Mouse (Mus musculus): ENCODE data around the gene Exoc3l. TPM values are rescaled to one million over a fixed set of nuclear protein-coding genes. Genes with fewer than 3 reads are reported as not detected.

Gene Exoc3l
- total RNA-seq, 2 experiments from 2014 or later = 0.48 to 0.94 TPM

DNA sequence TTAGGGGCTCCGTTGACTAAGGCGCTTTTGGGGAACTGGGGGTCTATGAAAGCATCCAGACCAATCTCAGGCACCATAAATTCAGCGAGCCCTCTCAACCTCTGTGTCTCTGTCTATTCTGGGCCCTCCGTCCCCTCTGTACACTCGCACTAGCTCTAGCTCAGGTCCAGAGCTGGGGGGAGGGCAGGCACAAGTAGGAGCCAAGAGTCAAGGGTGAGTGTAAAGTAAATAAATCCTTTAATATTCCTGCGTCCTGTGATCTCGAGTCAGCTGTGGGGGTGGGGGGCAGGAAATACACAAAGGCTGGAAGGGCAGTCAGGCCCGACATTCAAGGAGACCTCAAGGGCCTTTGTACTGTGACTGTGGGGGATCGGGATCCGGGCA is 26.8 kb downstream of the Exoc3l start:
- no peak for DNase-seq (ENCODE audit: low spot score in 2 of 2)

DNA sequence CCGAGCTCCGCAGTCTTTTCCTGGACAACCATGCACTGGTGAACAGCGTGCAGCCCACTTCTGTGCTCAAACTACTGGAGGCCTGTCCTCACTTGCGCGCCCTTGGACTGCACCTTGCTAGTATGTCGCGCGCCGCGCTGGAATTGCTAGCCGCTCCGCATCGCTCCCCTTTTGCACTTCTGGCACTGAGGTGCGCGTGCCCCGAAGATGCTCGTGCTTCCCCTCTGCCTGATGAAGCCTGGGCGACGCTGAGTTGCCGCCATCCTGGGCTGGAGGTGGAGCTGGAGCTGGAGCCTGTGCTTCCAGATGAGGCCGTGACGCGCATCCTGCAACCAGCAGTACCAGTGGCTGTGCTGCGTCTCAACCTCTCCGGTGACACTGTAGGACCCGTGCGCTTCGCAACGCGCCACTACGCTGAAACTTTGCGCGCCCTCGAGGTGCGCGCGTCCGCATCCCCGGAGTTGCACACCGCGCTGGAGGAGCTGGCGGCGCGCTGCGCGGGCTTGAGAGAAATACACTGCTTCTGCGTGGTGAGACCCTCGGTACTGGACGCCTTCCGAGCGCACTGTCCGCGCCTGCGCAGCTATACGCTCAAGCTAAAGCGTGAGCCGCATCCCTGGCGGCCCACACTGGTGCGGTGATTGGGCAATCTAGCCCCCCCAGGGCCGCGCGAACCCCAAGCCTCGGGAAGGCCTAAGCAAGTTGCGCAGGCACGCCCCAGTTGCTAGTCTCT is 27.4 kb downstream of the Exoc3l start:
- DNase-seq (ENCODE audit: low spot score in 2 of 2) = peak; percentile 81 to 87

DNA sequence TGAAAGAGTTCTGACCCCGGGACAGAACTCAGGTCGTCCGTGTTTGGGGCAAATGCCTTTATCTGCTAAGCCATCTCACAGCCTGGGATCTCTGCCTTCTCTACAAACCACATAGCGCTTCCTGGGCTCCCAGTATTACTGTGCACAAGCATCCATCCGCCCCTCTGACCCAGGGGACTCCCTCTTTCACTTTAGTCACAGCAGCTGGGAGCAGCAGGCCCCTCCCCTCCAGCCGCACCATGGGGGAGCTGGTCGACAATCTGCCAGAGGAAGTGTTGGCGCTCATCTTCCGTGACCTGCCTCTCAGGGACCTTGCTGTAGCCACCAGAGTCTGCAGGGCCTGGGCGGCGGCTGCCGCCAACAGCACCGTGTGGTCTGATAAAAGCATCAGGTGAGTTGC is 29.1 kb downstream of the Exoc3l start:
- DNase-seq (ENCODE audit: low spot score in 2 of 2) = no peak

DNA sequence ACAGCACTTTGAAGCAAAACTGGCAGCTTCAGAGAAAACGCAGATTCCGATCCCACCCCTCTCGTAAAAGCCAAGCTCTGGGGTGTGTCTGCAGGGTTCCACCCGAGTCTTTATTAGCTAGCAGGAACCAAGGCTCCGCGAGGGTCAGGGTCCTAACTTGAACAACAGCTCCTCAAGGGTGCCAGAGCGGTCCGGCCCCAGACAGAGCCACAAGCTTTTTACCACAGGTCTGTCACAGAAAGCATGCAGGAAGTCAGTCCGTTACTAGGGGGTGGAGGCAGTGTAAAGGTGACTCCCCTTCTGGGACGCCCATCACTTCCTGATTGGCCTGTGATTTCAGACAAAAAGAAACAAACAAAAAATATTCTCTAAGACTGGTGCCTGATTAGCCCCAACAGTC is 30.8 kb downstream of the Exoc3l start:
- DNase-seq (ENCODE audit: low spot score in 2 of 2) = no peak

DNA sequence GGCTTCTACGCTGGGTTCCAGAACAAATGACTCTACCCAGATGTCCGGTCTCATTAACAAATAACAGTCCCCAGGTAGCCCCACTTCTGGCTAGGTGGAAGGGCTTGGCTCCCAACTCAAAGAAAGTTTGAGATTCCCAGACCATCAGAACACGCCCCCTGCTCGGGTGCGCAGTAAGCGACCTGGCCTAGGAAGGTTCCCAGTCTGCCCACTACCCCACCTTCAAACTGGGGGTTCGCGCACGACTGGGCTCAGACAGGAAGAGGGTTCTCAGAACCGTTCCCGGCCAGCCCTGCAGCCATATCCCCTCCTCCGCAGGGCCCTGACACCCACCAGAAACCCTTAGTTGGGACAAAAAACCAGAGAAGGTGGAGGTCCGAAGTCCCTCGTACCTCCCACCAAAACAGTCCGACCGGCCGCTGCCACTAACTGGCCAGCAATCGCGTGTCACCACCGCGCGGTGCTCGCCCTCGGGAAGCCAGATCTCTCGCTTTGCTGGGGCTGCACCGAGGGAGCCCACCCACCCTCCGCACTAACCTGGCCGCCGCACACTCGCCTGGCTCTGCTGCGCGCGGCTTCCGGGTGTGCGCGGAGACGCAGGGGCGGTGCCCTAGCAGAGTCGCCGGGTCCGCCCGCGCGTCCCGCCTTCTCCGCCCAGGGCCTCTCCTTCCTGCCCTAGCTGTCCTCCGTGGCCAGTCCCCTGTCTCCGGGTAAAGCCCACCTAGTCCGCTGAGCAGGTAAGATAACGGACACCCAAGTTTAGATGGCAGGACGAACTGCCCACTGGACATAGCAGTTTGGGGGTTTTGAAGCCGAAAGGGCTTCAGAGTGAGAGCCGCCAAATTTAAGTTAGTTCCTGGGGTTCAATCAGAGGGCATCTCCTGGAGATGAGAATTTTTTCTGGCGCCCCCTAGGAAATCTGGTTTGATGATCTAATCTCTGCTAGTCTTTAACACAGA is 31.6 kb downstream of the Exoc3l start, which contains the start of the genes Tradd and Fbxl8:
Tradd (minus strand) TSS at position 586 of the 959 bp plus-strand sequence.
Fbxl8 (plus strand) TSS at position 625 of the 959 bp plus-strand sequence.
- DNase-seq (ENCODE audit: low spot score in 2 of 2) = no peak

DNA sequence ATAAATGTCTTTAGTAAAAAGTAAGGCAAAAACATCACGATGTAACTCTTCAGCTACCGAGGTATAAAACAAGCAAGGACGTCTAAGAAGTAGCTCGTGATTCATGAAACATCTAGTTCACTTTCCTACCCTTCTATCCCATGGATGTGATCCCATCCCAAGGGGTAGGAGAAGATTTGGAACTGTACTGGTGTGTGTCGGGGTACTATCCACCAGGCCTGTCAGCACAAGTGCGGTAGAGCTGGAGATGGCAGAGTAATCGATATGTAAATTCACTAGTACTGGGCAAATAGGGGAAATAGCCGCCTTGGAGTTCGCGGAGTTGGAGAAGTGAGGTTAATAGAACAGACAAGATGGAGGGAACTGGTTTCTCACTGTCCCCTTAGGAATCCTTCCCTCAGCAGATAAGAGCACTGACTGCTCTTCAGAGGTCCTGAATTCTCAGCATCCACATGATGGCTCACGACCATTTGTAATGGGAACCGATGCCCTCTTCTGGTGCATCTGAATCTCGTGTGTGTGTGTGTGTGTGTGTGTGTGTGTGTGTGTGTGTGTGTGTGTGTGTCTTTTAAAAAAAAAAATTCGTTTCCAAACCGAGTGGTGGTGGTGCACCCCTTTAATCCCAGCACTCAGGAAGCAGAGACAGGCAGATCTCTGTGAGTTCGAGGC is 32.5 kb downstream of the Exoc3l start:
- no peak for DNase-seq (ENCODE audit: low spot score in 2 of 2)

DNA sequence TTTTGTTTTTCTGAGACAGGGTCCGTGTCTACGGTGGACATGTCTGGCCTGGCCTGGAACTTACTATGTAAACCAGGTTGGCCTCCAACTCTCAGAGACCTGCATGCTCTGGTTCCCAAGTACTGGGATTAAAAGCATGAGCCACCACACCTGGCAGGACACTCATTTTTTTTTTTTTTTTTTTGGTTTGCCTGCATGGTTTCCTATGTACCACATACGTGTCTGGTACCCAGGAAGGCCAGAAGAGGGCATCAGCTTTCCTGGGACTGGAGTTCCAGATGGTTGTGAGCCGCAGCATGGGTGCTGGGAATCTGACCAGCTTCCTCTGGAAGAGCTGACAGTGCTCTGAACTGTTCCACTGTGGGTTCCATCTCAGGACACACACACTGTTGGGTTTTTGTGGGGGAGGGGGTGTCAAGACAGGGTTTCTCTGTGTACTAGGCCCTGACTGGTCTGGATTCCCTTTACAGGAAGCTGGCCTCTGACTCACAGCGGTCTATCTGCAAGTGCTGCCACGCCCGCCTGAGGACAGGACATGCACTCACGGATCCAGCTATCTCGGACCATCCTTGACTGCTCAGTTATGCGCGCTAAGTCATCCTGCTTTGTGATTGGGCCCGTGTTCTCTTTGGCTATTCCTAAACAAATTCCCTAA is 34.4 kb downstream of the Exoc3l start:
- DNase-seq (ENCODE audit: low spot score in 2 of 2) = no peak

DNA sequence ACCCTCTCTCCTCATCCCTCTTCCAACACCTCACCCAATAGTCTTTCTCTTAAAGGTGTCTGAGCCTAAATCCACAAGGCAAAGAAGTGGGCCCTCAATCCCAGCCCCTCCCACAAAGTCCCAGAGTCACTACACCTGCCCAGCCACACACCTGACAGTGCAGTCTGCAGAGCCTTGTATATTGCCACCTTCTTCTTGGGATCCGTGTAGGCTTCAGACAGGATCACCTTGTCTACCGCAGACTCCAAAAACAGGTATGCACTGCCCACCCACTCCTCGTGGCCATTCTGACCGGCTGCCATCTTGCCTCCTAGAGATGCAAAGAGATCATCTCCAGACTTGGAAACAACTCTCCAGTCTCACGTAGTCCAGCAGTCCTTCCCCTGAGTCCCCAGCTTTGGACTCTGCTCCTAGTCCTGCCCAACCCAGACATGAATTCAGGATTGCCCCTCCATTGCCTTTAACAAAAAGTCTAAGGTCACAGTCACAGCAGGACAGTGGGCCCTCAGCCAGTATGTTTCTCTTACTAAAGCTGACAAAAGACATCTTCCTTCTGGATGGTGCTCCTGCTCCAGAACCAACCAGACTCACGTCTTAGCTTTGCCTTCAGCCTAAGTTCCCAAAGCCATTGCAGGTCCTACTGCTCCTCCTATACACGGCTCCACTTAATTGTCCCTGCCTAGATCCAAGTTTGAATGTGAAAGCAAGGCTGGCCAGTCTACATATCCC is 35.4 kb downstream of the Exoc3l start:
- no peak for DNase-seq (ENCODE audit: low spot score in 2 of 2)

DNA sequence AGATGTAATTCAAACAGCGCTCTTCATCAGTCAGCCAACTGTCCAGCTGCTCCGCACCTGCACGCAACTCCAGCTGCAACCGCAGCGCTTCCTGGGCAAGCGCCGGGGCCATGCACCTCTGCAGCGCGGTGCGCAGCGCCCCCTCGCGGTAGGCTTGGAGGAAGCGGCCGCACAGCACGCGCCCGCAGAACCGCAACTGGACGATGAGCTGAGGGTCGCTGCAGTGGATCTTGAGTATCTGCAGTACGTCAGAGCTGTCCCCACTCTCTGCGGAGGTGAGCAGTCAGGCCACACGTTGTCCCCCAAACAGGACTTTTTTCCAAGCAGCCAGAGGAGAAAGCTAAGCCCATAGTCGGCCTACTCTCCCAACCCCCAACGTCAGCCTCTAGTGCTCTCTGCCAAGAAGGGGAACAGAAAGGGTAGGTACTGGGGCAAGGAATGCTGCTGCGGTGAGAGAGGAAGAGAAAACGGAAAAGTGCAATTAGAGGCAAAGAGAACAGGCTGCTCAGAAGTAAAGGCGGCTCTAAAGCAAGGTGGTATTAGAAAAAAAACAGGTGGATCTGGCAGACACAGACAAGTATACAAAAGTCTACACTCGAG is 36.1 kb downstream of the Exoc3l start:
- DNase-seq (ENCODE audit: low spot score in 2 of 2) = peak in 1 of 2 experiments; percentile 66

DNA sequence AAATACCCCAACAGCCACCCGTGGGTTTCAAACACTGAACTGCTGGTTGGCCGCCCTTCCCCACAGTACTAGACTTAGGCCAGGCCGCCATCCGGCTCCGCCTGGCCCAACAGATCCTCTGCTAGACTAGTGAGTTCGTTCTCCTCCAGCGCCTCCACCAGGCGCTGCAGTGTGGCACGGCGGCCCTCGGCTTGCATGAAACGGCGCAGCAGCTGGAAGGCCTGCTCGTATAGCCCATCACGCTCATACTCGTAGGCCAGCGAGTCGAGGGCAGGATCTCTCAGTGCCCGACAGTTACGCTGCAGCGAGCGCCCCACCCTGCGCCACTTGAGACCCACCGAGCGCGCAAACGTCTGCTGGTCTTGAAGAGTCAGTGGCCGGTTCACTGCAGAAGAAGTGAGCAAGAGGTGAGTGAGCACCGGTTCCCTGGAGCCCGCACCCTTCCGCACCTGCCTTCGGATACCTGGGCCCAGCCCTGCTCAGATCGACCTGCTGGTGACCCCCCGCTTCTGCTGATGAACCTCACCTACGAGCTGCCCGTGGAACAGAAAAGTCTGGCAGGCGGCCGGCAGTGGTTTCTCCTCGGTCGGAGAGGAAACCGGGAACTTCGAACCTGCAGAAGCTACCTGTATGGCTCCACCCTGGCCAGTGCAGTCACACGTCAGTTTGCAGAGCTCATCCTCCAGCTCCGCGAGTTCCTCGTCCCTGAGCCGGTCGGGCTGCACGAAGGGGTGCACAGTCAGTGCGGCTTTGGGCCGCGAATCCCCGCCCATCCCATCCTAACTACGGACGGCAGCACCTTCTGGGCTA is 36.8 kb downstream of the Exoc3l start:
- DNase-seq (ENCODE audit: low spot score in 2 of 2) = no peak

DNA sequence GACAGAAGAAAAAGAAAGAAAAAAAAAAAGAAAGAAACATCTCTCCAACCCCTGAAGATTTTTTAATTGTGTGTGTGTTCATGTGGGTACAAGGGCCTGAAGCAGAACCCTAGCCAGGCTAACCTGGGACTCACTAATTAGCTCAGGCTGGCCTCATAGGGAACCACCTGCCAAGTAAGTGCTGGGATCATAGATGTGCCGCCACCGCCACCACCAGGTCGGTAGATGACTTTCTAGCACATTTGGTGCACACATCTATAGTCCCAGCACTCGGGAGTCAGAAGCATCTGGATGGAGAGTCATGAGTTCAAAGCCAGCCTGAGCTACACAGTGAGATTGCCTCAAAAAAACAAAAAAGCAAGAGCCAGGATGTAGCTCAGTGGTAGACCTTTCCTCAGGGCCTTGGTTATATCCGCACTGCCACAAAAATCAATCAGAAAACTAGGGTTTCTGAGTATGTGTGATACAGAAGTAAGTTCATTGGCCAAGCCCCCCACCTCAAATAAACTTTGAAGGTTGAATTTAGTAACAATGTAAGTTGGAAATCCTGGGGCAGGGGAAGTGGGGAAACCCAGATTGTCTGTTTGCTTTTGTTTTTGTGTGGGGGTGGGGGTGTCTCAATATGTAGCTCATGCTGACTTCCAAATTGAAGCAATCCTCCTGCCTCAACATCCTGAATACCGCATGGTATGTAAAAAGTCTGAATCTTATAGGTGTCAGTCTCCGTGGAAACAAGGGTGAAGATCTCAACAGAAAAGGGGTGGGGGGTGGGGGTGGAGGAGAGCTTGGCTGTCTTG is 38.4 kb downstream of the Exoc3l start:
- DNase-seq (ENCODE audit: low spot score in 2 of 2) = no peak

DNA sequence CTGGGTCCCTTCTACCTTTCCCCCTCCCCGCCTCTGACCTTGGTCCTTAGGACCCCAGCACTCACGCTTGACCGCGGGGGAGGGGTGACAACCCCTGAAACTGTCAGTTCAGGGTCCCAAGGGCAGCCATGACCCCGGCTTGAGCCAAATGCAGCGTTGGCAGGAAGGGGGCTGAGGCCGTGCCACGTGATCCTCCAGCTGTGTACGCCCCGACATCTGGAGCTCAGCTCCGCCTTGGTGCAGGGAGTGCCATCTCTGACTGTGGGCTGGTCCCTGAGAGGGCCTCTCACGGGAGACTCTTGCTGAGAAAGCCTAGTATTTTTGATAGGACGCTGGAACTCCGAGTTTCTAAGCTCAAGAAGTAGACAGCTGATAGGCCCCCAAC is 40.9 kb downstream of the Exoc3l start, which contains the start of gene B3gnt9:
B3gnt9 (minus strand) TSS at position 188 of the 385 bp plus-strand sequence.
- peak in 1 of 2 experiments; percentile 44 for DNase-seq (ENCODE audit: low spot score in 2 of 2)

DNA sequence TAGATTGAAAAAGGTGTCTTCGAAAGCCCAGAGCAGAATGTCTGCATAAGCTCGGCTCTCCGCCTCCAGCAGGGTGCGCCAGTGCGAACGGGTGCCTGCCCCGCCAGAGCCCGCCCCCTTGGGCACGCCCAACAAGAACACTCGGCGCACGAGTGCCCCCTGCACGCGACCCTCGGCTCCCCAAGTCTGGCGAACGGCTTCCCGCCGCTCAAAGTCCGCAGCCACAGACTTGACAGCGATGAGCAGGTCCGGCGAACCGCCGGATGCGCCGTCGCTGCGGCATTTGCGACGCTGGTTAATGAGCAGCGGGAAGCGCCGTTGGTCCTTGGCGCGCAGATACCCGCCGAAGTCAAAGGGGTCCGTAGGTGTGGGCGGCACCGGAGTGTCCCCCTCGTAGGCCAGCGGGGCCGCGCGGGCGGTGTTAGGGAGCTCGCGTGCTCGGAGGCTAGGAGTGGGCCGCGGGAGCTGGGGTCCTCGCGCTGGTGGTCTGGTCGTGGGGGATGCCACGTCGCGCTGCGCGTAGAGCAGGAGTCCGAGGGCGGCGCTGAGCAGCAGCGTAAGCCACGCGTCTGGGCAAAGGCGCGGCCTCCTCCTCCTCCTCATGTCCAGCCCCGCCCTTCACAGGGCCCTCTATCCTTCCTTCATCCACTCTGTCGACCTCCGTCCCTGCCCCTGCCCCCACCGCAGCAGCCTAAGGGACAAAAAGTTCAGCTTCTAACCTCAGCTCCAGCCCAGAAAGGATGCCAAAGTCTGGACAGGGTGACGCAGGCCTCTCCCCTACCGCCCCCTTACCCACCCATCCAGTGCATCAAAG is 41.5 kb downstream of the Exoc3l start:
- peak; percentile 87 to 91 for DNase-seq (ENCODE audit: low spot score in 2 of 2)

DNA sequence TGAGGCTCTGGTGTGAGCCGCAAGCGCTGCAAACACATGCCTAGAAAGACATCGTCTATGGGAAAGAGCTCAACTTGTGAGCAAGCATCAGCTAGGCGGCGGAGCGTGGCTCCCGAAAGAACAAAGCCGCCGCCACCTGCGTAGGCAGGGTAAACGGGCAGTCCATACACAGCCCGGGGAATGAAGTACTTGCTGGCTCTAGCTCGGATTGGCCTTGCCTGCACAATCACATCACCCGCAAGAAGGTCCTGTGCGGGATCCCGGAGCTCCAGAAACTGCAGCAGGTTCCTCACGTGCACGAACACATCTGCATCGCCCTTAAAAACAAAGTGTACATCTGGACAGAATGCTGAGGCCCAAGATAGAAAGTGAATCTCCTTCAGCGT is 42.1 kb downstream of the Exoc3l start:
- peak in 1 of 2 experiments; percentile 24 for DNase-seq (ENCODE audit: low spot score in 2 of 2)

DNA sequence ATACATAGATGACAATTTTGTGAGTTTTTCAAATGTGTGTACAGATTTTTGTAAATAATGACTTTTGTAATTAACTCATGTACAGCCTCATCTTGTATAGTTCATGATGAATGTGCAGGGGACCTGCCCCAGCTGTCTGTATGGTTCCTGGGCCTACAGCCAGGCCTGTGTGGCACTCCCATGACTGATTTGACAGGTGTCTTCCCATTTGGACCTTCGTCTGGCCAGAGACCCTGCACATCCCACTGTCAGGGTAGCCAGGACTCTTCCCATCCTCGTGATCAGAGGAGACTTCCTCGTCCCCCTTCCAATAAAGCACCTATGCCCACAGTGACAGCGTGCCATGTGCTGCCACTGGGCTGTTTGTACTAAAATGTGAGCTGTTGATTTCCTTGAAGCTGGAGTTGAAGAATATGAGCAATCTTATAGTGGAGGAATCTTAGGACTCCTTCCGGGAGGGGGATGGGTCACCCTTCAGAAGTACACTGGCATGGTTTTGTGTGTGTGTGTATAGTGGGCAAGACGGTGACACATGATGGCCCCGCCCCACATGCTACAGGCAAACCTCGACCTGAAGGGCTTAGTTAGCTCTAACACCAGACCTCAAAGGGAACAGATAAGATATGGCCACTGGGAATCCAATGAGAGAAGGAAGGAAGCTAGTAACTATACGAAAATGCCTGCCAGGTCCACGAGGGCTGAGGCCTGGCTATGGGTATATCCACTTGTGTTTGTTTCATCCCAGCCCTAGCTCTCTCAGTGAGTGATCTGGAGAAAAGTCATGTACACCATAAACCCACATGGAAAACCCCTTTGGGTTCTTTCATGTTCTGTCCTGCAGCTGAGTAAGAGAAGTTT is 43.0 kb downstream of the Exoc3l start:
- DNase-seq (ENCODE audit: low spot score in 2 of 2) = no peak

DNA sequence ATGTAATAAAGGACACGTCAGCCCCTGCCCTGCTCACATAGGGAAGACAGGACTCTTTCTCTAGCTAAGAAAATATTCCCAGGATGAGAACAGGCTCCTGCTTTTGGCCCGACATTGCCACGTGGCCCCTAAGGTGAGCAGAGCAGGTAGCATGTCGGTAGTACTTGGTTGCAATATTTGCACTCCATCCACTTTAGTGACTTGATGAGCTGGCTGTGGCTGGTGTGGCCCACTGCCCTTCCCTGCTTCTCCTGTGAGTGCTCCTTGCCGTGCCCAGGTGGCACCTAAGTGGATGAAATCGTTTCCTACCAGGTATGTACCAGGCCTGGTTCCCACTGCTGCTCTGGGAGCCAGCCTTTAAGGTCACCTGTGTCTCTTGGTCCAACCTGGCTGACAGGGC is 43.9 kb downstream of the Exoc3l start:
- no peak for DNase-seq (ENCODE audit: low spot score in 2 of 2)
